Mouse (Mus musculus) megakaryocyte, adult 5-6 weeks (primary cell): Measurements from ENCODE around the gene Sik3. TPM values are rescaled to one million over a fixed set of nuclear protein-coding genes. Genes with fewer than 3 reads are reported as not detected.
A peak's percentile ranks its signal among the peaks of the same experiment; 100 is the strongest.

Experiments used
- ATAC-seq: 2 replicates; pipeline ENCODE4 v1.8.0; 2016; ENCODE audit warnings: mild to moderate bottlenecking, inconsistent platforms; ENCODE audit not compliant: poor library complexity, severe bottlenecking
- total RNA-seq, 2 experiments: library from RNA; stranded (forward) in 1 of 2; stranded (reverse) in 1 of 2; fragments of 153-499, 151-499 nt in 1 of 2; fragments of 221-1000, 200-1000 nt in 1 of 2; gene quantifications; 2 replicates each; pipeline versions ENCODE4 v1.2.3 to v1.2.4; 2015 to 2017

The Sik3 gene
- total RNA-seq (2015), result 32.9 and 34.5 TPM in 2 replicates
- 17.5 and 24.0 TPM in 2 replicates for total RNA-seq (2017)

DNA sequence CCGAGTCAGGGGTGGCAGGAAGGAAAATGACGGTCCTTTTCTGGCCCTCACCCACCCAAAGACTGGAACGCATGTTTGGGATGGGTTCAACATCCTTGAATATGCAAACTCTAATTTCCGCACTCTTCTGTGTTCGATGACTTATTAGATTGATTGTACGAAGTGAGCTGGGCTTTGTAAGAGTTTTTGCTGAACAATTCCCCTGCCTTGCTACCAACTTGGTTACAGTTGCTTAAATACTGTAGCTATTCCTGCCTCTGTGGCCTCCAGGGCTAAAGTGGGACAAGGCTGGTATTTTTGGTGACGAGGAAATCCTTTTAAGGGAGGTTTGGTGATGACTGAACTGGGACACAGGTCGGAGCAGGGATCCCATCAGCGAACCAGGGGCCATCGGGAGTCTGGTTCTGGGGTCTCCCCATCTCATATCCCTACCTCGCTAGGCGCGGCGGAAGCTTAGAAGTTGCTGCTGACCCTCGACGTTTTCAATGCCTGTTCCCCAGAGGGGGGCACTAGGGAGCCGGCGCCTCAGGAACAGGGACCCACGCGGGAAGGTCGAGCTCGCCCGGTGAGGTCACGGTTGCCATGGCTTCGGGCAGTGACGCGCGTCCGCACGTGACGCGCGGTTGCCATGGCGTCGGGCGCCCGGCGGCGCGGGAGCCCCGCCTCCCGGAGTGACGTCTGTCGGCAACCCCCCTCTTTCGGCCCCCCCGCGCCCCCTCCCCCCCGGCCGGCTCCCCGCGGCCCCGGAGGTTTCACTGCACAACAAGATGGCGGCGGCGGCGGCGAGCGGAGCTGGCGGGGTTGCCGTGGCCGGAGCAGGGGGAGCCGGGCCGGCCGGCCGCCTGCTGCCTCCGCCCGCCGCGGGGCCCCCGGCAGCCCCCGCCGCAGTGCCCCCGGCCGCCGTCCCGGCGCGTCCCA, at the start of gene Sik3, which contains the start of gene Pafah1b2:
Sik3 (plus strand) TSS at position 730 of the 918 bp plus-strand sequence.
Pafah1b2 (minus strand) TSS at position 600 of the 918 bp plus-strand sequence.
- peak; percentile 81 for ATAC-seq

DNA sequence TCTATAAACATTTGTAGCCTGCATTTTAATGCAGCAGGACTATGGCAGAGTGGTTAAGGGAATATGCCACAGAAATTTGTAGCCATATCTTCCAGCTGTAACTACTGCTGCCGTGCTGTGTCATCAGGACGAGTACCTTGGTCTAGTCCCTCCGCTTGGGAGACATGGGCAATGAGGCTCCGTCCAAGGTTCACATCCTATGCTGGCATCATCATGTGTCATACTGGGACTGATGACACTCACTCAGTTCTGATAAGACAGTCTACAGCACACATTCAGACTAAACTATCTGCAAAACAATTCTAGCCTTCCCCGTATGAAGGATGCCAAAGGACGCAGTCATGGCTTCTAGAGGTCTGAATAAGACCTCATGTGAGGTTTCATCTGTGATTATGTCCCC, 49.0 kb upstream of the Sik3 start:
- ATAC-seq, result no peak

- ATAC-seq, result no peak
Observed at GRCm38 (mm10) chr9:45976884-45977283, 35.7 kb upstream of the Sik3 start.

DNA sequence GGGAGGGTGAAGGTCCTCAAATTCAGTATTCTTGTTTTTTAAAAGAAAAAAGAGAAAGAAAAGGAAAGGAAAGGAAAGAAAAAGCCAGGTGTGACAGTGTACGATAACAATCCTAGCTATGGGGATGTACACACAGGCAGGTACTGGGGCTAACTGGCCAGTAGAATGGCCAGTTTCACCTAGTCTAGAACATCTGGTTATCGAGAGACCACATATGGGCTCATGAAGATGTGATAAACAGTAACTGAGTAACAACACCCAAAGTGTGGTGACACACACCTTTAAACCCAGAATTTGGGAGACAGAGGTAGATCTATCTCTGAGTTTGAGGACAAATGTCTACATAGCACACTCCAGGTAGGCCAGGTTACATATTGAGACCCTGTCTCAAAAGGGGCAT, 32.8 kb upstream of the Sik3 start:
- ATAC-seq, result no peak

DNA sequence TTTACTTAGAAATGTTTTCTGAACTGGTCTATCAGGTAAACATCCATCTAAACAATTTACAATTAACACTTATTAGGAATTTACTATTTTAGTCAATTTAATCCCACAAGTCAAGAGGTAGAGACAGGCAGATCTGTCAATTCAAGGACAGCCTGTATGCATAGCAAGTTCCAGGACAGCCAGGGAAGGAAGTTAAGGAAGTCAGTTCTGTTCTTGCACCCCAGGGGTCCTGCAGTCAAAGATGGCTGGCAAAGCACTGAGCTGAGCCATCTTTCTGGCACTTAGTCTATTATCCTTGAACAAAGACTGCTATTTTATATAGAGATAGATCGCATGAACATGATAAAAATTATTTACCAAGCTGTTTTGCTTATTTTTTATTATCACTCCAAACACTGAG, 32.0 kb upstream of the Sik3 start:
- no peak for ATAC-seq

DNA sequence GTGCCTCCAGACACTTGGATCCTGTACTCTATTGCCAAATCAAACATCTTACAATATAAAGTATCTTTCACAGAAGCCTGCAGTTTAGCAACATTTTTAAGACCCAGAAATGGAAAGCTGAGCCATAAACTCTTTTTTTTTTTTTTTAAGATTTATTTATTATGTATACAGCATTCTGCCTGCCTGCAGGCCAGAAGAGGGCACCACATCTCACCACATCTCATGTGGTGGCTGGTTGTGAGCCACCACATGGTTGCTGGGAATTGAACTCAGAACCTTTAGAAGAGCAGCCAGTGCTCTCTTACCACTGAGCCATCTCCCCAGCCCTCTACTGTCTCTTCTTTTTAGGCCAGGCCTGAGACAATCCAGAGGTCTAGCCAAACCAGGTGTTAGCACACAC, 31.3 kb upstream of the Sik3 start:
- no peak for ATAC-seq

- ATAC-seq, result peak; percentile 36
Observed at GRCm38 (mm10) chr9:45983676-45984408, 28.8 kb upstream of the Sik3 start.

GRCm38 (mm10) chr9:45984409-45985228, 28.0 kb upstream of the Sik3 start:
- peak; percentile 96 for ATAC-seq

GRCm38 (mm10) chr9:45985229-45985567, 27.4 kb upstream of the Sik3 start:
- 0 out of 2 replicates have a peak, but pooled peaks have one; percentile 33 for ATAC-seq

DNA sequence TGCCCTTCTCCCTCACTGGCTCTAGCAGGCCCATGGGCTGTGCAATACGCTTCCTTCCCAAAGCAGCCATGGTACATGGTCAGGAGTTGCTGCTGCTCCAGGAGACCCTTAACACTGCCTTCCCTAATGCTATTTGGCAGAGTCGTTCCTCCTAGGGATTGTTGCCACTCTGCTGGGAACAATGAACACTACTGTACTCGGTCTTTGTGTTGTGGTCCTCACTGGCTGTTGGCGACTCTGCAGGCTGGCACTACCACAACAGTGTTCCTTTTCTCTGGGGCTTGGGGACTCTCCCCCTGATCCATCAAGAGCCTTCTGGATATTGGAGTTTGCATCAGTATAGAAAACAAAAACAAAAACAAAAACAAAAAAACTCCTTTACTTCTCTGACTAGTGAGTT, 13.6 kb upstream of the Sik3 start:
- no peak for ATAC-seq

DNA sequence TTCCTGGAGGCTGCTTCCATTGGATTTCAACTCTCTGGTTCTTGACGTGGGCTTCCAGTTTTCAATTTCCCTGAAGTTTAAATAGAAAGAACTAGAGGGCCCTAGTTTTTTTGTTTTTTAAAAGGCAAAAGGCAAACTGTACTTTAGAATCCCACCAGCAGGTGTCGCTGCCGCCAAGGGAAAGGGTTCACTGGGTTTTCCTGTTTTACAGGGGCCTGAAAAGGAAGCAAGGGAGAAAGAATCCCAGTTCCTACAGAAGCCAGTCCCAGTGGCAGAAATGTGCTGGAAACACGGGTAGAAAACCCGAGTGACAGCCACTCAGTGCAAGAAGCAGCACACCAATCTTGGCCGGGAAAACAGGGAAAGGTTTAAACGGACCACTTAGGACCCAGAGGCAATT, 8.9 kb upstream of the Sik3 start:
- ATAC-seq, result peak; percentile 47; the same call in 1 of the 2 replicates

DNA sequence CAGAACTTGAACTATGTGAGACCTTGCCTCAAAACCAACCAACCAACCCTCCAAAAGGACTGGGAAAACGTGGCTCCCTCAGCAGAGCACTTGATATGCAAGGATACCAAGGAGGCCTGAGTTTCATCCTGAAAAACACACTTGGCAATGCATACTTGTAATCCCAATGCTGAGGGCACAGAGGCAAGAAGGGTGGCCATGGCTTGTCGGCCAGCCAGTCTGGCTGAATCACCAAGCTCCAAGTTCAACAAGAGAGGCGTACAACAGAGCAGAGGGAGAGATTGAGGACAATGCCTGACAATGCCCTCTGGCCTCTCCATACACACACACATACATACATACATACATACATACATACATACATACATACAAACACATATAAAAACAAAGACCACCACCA, 8.1 kb upstream of the Sik3 start:
- ATAC-seq, result no peak

- no peak for ATAC-seq
Observed at GRCm38 (mm10) chr9:46006224-46006623, 6.4 kb upstream of the Sik3 start.

GRCm38 (mm10) chr9:46008931-46009668, 3.5 kb upstream of the Sik3 start:
- peak; percentile 36 for ATAC-seq

GRCm38 (mm10) chr9:46009669-46009983, 3.0 kb upstream of the Sik3 start:
- peak; percentile 66 for ATAC-seq

DNA sequence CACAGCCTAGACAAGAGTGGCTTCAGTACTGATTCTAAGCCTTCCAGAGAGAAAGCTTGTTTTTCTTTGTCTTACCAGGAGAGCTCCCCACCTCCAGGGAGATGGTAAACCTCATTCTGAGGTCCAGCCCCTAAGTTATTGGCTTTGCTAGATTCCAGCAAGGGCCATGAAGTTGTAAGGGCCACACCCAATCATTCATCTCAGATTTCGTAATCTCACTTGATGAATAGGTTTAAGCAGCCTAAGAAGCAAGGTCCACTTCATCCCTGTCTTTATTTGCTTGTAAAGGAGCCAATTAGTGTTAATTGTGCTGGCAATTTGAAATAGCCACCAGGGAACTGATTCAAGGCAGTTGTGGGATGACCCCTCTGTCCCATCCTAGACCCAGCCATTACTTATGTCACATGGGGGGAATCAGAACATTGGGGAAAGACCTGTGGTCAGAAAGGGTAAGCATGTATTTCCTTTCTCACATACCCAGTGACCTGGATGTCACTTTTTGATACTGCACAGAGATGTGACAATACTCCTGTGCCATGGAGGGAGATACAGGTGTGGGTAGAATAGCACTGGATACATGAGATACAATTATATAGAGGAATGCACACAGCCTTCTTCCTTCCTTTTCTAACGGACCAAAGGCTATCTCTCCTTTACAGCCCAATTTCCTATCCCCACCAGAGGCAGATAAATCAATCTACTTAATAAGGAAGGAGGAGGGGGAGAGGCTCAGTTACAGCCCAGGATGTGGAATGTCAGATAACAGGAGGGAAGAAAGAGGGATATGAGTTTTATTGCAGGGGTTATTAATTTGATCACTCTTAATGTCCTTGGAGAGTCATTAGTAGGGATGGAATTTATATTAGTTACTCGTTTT, 1.3 kb upstream of the Sik3 start:
- ATAC-seq, result no peak

DNA sequence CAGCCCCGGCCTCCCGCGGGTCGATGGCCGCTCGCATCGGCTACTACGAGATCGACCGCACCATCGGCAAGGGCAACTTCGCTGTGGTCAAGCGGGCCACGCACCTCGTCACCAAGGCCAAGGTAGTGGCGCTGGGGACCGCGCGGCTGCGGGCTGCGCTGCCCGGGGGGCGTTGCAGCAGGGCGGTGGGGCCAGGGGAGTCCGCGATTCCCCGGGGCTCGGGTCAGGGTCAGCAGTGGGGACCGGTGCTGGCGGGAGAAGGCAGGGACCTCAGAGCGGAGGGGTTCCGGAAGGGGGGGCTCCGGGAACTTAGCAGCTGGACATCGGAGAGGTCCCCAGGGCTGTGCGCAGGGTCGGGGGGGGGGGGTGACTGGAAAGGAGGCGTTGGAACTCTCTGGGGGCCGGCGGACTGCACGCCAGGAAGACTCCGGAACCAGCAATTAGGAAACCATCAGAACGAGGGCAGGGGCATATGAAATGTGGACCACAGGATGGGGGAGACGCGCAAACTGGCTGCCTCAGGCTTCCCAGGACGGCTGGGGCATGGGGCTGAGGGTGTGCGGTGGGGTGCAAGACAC, 478 bp downstream of the Sik3 start:
- no peak for ATAC-seq

- ATAC-seq, result no peak
Observed at GRCm38 (mm10) chr9:46013616-46014015, 996 bp downstream of the Sik3 start.

DNA sequence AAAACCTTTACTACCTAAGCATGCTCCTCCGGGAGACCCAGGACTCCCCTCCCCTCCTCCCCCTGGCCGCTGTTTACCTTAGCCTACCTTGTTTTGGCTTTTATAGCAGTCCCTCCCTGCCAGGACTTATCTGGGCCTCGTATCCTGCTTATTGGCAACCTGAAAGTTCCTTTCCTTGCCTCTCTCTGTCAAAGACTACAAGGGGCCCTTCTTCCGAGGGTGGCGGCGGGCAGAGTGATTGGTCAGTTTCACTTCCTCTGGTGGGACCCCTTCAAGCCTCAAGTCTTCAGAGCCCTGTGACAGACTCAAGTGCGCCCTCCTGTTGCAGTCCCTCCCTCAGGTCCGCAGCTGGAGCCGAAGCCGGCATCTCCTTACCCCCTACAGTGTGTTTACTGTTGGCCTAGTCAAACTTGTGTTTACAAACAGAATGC, 1.6 kb downstream of the Sik3 start:
- peak; percentile 54 for ATAC-seq
